Mouse (Mus musculus) cerebellum, adult 9-11 months (tissue): Measurements from ENCODE around the gene Gm5128.
"Not testable (repeated sequence)": the region's sequence is repeated elsewhere in the genome, so short reads cannot be mapped to it uniquely, and the experiment has no call there.

Experiments
- DNase-seq: peaks from one replicate; pipeline ENCODE4 v3.0.0; 2022

The Gm5128 gene

GRCm38 (mm10) chrX:135372984-135373383, at the start of gene Gm5128:
TSS of gene Gm5128 (plus strand) at chrX:135373284.
- not testable (repeated sequence) for DNase-seq

- not testable (repeated sequence) for DNase-seq
Observed at GRCm38 (mm10) chrX:135360685-135361084, 12.4 kb upstream of the Gm5128 start.

GRCm38 (mm10) chrX:135361943-135362342, 11.1 kb upstream of the Gm5128 start:
- not testable (repeated sequence) for DNase-seq

GRCm38 (mm10) chrX:135403578-135403977, 30.5 kb downstream of the Gm5128 start:
- DNase-seq: not testable (repeated sequence)

GRCm38 (mm10) chrX:135421203-135421602, 48.1 kb downstream of the Gm5128 start:
- not testable (repeated sequence) for DNase-seq

GRCm38 (mm10) chrX:135421824-135422223, 48.7 kb downstream of the Gm5128 start:
- DNase-seq: not testable (repeated sequence)

GRCm38 (mm10) chrX:135422473-135422872, 49.4 kb downstream of the Gm5128 start:
- DNase-seq: not testable (repeated sequence)
